Mouse (Mus musculus) Patski (cell line): ENCODE measurements around the gene Apol8. TPM values are rescaled to one million over a fixed set of nuclear protein-coding genes. Genes with fewer than 3 reads are reported as not detected.
A peak's percentile ranks its signal among the peaks of the same experiment; 100 is the strongest.

Experiments used
- ATAC-seq: fragments of 100-300 bp; one replicate; pipeline ENCODE4 v1.8.0; 2021
- CTCF ChIA-PET: fragments of 350-600 bp; sonication (Branson Sonifier 250); formaldehyde crosslinking; loops from one replicate; lab custom pipeline; 2022; ENCODE audit warnings: inconsistent platforms; lab: Charles Lee
- POLR2A ChIA-PET: fragments of 350-600 bp; sonication (Branson Sonifier 250); formaldehyde crosslinking; loops from one replicate; lab custom pipeline; 2022; ENCODE audit warnings: antibody characterized with exemption, inconsistent platforms; lab: Charles Lee
- DNase-seq: peaks from one replicate; pipeline ENCODE4 v3.0.0-alpha.2; 2011; ENCODE audit warnings: low read depth, low spot score
- H3K27me3 ChIP-seq: fragments of 371-371 bp; one replicate; pipeline ENCODE4 v1.5.1; 2021
- CTCF ChIP-seq: fragments of 100-300 bp; IDR thresholded peaks from one replicate; pipeline ENCODE4 v1.5.1; 2021
- in situ Hi-C: fragments of 300-500 bp; cut with MboI; formaldehyde crosslinking; loops from 3 replicates; pipeline ENCODE4 v1.11.1; 2018; ENCODE audit warnings: low pct_unique_long_range_greater_than_20kb, mixed read lengths
- polyA plus RNA-seq: library from polyadenylated mRNA; unstranded; gene quantifications from one replicate; pipeline ENCODE4 v1.2.3, GENCODE M21; 2021

The Apol8 gene
- polyA plus RNA-seq: 0.37 TPM

GRCm38 (mm10) chr15:77756848-77757247 lies at the start of gene Apol8:
TSS of gene Apol8 (minus strand) at chr15:77757003.
- H3K27me3 ChIP-seq: no peaks in the 10 kb centered on the region
- no peak for TF ChIP-seq CTCF
- in situ Hi-C loops: no loop called here
- ChIA-PET CTCF (interaction anchor here (0.6 to 2.1 kb wide), 6 partner anchors 10 to 165 kb away, joined by 3 to 8 read pairs (median 4); no protein-coding TSS in a partner anchor), POLR2A (no interaction called here)
- ATAC-seq: peak; percentile 52
- no peak for DNase-seq

GRCm38 (mm10) chr15:77805657-77806056 lies 48.9 kb upstream of the Apol8 start:
- H3K27me3 ChIP-seq: no peaks in the 10 kb centered on the region
- TF ChIP-seq CTCF: no peak
- ChIA-PET POLR2A (no interaction called here), CTCF (interaction anchor here (0.8 kb wide), 1 partner anchor 26 kb away, joined by 3 read pairs; no protein-coding TSS in a partner anchor)
- in situ Hi-C loops: no loop called here
- ATAC-seq (no peak), DNase-seq (no peak)

DNA sequence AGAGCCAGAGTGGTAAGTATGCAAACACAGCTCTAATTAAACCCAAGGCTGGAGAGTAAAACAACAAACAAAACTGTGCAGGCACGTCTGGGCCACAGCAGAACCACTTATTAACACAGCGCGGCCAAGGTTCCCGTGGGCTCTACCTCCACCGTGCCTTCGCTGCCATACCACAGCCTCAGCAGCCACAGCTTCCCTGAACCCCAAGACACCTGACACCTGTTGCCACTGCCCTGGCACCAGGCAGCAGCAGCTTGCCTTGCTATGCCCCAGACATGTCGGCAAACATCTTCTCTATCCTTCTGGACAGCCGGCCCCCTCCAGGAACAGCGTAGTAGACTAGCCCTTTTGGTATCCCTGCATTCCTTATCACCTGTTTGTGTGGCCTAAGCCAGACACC lies 48.1 kb upstream of the Apol8 start:
- no peaks in the 10 kb centered on the region for H3K27me3 ChIP-seq
- no peak for DNase-seq
- ChIA-PET CTCF (interaction anchor here (0.8 to 1.6 kb wide), 7 partner anchors 8 to 111 kb away, joined by 3 to 5 read pairs (median 3); no protein-coding TSS in a partner anchor), POLR2A (interaction anchor here (1.1 kb wide), 3 partner anchors 10 to 103 kb away, joined by 3 read pairs; no protein-coding TSS in a partner anchor)
- TF ChIP-seq CTCF: no peak
- in situ Hi-C loops: no loop called here
- no peak for ATAC-seq

DNA sequence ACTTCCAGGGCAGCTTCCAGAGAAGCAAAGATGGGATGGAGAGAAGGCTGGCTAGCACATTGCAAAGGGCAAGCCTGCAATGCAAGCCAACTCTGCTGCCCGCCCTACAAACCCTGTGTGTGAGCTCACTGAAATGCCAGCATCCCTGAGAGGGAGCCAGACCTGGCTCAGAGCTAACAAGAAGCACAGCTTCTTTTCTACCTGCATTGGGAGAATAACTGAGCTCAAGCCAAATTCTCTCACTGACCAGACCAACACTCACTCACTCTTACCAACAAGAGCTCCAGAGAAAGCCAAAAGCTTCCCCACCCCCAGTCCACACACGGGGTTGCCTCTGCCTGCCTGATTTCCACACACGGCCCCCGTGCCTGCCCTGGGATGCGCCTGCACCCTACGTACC lies 47.7 kb upstream of the Apol8 start:
- POLR2A ChIA-PET: interaction anchor here (1.1 kb wide), 3 partner anchors 11 to 103 kb away, joined by 3 read pairs; no protein-coding TSS in a partner anchor

GRCm38 (mm10) chr15:77803747-77804146 lies 46.9 kb upstream of the Apol8 start:
- ATAC-seq (peak; percentile 10), DNase-seq (no peak)
- no peaks in the 10 kb centered on the region for H3K27me3 ChIP-seq
- in situ Hi-C loops: no loop called here
- ChIA-PET POLR2A (interaction anchor here (1.1 to 1.6 kb wide), 4 partner anchors 10 to 104 kb away, joined by 3 to 5 read pairs (median 4); partner anchors contain the start of gene Myh9), CTCF (interaction anchor here (0.8 to 2.1 kb wide), 7 partner anchors 9 to 112 kb away, joined by 3 to 11 read pairs (median 5); no protein-coding TSS in a partner anchor)
- TF ChIP-seq CTCF: no peak

More for the DNA sequence above, 47.7 kb upstream of the Apol8 start:
- ATAC-seq (no peak), DNase-seq (no peak)
- in situ Hi-C loops: no loop called here
- H3K27me3 ChIP-seq: no peaks in the 10 kb centered on the region
- TF ChIP-seq CTCF: no peak
- CTCF ChIA-PET: interaction anchor here (0.8 to 1.6 kb wide), 6 partner anchors 9 to 112 kb away, joined by 3 to 5 read pairs (median 3); no protein-coding TSS in a partner anchor

DNA sequence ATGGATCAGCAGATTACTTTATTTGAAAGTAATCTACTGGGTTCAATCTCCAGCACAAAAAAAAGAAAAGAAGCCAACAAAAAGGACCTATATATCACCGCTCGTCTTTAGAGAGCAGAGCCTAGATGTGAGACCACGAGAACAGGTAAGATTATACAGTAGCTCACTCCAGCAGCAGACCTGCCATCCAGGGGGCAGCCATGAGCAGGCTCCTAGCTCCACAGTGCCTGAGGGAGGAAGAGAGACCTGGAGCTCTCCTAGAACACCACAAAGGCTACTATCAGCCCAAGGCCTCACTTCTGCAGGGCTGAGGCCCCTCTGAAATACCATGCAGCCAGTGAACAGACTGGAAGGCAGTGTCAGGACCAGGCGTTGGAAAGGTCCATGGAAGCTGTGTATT lies 46.2 kb upstream of the Apol8 start:
- no peak for ATAC-seq
- CTCF ChIA-PET: interaction anchor here (0.8 to 2.1 kb wide), 7 partner anchors 8 to 32 kb away, joined by 3 to 11 read pairs (median 3); no protein-coding TSS in a partner anchor
- POLR2A ChIA-PET: interaction anchor here (0.6 to 1.6 kb wide), 4 partner anchors 11 to 142 kb away, joined by 3 to 7 read pairs (median 5); partner anchors contain the start of gene Myh9
- in situ Hi-C loops: no loop called here
- DNase-seq: no peak
- TF ChIP-seq CTCF: no peak
- H3K27me3 ChIP-seq: no peaks in the 10 kb centered on the region

GRCm38 (mm10) chr15:77801188-77801587 lies 44.4 kb upstream of the Apol8 start:
- ChIA-PET POLR2A (interaction anchor here (1.2 kb wide), 2 partner anchors 14 to 38 kb away, joined by 3 to 5 read pairs; no protein-coding TSS in a partner anchor), CTCF (interaction anchor here (0.9 to 1.9 kb wide), 5 partner anchors 10 to 116 kb away, joined by 3 to 9 read pairs (median 4); no protein-coding TSS in a partner anchor)
- in situ Hi-C loops: no loop called here
- no peak for TF ChIP-seq CTCF
- no peaks in the 10 kb centered on the region for H3K27me3 ChIP-seq
- DNase-seq (no peak), ATAC-seq (no peak)

DNA sequence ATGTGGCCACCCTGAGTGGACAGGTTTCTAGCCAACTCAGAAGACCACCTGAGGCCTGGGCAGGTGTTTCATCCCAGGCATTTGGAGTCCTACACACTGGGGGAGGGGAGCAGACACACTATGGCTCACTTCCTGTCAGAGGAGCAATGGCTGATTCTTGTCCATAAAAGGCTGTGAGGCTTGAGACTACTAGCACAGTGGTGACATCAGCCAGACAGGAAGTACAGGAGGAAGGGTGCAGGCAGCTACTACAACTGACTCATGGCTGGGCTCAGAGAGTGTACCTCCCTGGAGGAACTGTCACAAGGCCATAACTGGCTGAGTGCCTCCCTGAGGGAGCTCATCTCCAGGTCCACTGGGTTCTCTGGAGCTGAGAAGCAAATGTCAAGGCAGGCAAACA lies 43.7 kb upstream of the Apol8 start:
- ATAC-seq (peak; percentile 58), DNase-seq (peak; percentile 82)
- ChIA-PET CTCF (interaction anchor here (0.9 to 1.9 kb wide), 4 partner anchors 17 to 116 kb away, joined by 3 to 9 read pairs (median 6); no protein-coding TSS in a partner anchor), POLR2A (interaction anchor here (1.2 to 1.3 kb wide), 2 partner anchors 38 to 39 kb away, joined by 3 to 5 read pairs; no protein-coding TSS in a partner anchor)
- in situ Hi-C loops: no loop called here
- H3K27me3 ChIP-seq: no peaks in the 10 kb centered on the region
- TF ChIP-seq CTCF: no peak

GRCm38 (mm10) chr15:77799491-77800474 lies 43.0 kb upstream of the Apol8 start:
- DNase-seq: no peak
- no peak for ATAC-seq
- in situ Hi-C loops: no loop called here
- POLR2A ChIA-PET: interaction anchor here (1.0 to 1.4 kb wide), 4 partner anchors 8 to 40 kb away, joined by 3 to 5 read pairs (median 4); no protein-coding TSS in a partner anchor
- no peaks in the 10 kb centered on the region for H3K27me3 ChIP-seq
- CTCF ChIA-PET: no interaction called here
- no peak for TF ChIP-seq CTCF
